Mouse (Mus musculus) brain, embryonic 14.5 days (tissue): ENCODE measurements around the gene Thrb.

ENCODE experiments used
- CTCF ChIP-seq: fragments of 200-500 bp; IDR thresholded peaks from 2 replicates; pipeline ENCODE4 v1.5.1; 2012; ENCODE audit warnings: inconsistent platforms, mild to moderate bottlenecking, moderate library complexity, borderline replicate concordance; ENCODE audit not compliant: insufficient read depth, insufficient read length; ENCODE audit errors: extremely low read depth
- POLR2A ChIP-seq: fragments of 200-500 bp; IDR thresholded peaks from 2 replicates; pipeline ENCODE4 v1.6.1; 2012; ENCODE audit warnings: mild to moderate bottlenecking, inconsistent platforms, borderline replicate concordance; ENCODE audit not compliant: poor library complexity, insufficient read depth, insufficient read length, severe bottlenecking; ENCODE audit errors: extremely low read depth

GRCm38 (mm10) chr14:17781921-17782320 lies 121.9 kb downstream of the Thrb start:
- TF ChIP-seq CTCF (no peak), POLR2A (no peak)
